Mouse (Mus musculus): Measurements from ENCODE around the gene Camk2b.

- TF ChIP-seq CTCF (conservative IDR thresholded peaks at IDR 0.05; ENCODE audit: insufficient read depth, insufficient read length, low read depth, low read length), result no peak
- no peak for TF ChIP-seq POLR2A (IDR thresholded peaks at IDR 0.05; ENCODE audit: low read depth, low read length)
These were observed 135.6 kb downstream of the Camk2b start for GRCm38 (mm10) chr11:5930578-5930977.
